ENCODE assay signal across 13 mouse cellular contexts in the genomic region with DNA sequence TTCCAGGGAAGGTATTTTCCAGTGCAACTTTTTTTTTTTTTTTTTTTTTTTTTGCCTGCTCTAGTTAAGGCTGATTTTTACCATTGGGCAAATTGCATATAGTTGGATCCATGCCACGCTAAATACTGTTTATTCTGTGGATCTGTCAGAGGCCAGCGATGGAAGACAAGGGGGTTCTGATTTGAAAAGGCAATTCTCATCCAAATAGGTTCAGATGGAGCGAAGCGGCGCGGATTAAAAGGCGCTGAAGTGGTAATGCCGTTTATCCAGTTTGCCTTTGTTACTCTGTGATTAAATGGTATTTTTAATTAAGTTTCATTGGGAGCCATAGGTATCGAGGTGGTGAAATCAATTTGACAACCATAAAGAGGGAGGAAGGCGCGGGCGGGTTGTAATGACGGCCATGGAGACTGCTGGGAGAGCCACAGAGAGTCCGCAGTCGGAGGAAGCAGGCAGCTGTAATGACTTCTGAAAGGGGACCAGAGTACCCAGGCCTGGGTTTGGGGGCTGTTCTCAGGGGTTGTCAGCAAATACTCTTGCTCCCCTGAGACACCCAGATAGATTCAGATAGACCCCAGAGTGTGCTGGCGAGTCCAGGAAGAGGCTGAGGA.
"Had no signal": no experiment of that assay in that cellular context is flagged by ENCODE, and none has a peak within 500 bp of the region (broad histone marks: within the 10 kb centered on the region; RNA-seq: fewer than 3 reads in every experiment).

No protein-coding gene starts in this region.

- H3K36me3 ChIP-seq: neural tube, embryonic 15.5 days had no signal

- H3K4me3 ChIP-seq: layer of hippocampus, adult 2 months; limb, embryonic 13.5 days; neural tube, embryonic 15.5 days had no signal

- H3K4me2 ChIP-seq: limb, embryonic 13.5 days; neural tube, embryonic 15.5 days had no signal

- H3K9ac ChIP-seq: limb, embryonic 13.5 days; liver, embryonic 14.5 days; neural tube, embryonic 15.5 days had no signal

- H3K27ac ChIP-seq: kidney, postnatal 0 days; layer of hippocampus, adult 2 months; limb, embryonic 13.5 days; liver, embryonic 14.5 days; neural tube, embryonic 15.5 days had no signal

- H3K9me3 ChIP-seq: limb, embryonic 13.5 days; neural tube, embryonic 15.5 days had no signal

- H3K4me1 ChIP-seq: limb, embryonic 13.5 days had no signal

- DNase-seq: kidney, adult 11 months; kidney, adult 9 months; kidney, postnatal 36 days; lung, adult 18-20 months; right cerebral cortex, adult 18-20 months; right cerebral cortex, postnatal 25 days; thymus, adult 18-20 months; thymus, postnatal 14 days had no signal
